ENCODE assay signal across 21 mouse cellular contexts in the genomic region with DNA sequence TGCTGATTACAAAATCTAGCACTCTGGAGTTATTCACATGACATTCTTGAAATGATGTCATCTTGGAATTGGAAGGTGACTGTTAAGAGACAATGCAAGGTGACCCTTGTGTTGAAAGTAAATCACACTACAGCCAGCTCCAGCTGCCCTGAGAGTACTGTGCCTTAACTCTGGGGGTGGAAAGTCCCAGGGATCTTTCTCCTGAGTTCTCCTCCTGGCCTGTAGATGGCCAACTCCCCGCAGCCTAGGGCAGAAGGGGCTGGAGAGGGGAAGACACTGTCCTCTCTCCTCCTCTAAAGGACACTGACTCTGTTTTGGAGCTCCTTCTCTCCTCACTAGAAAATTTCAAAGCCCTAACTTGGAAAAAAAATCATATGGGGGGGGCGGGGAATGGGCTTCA. TPM values are rescaled to one million over a fixed set of nuclear protein-coding genes. Genes with fewer than 3 reads are reported as not detected.
DNase-seq lines count a peak whose midpoint lies in the region; TF ChIP-seq lines count a peak whose summit lies in the region.
"Had no signal": no experiment of that assay in that cellular context is flagged by ENCODE, and none has a peak within 500 bp of the region (broad histone marks: within the 10 kb centered on the region; RNA-seq: fewer than 3 reads in every experiment).

No protein-coding gene starts in this region.

- H3K4me3 ChIP-seq in heart, adult 2 months, result no peak overlapping the region
- no peak overlapping the region for H3K4me3 ChIP-seq in left cerebral cortex, adult 2 months
- H3K4me3 ChIP-seq in ES-Bruce4 (ENCODE audit: low read depth, low read length), result no peak overlapping the region
- H3K4me3 ChIP-seq: embryonic facial prominence, embryonic 13.5 days; erythroblast, embryonic 14.5 days; forebrain, embryonic 12.5 days; intestine, embryonic 15.5 days; liver, embryonic 13.5 days; lung, embryonic 15.5 days; midbrain, embryonic 10.5 days had no signal

- H3K79me2 ChIP-seq in heart, adult 2 months (replicated peaks; ENCODE audit: control insufficient read depth, insufficient read depth, low read length), result no peaks in the 10 kb centered on the region

- no peaks in the 10 kb centered on the region for H3K9me3 ChIP-seq in ES-Bruce4 (replicated peaks; ENCODE audit: control insufficient read depth, insufficient read depth, low read length, poor library complexity, severe bottlenecking)
- H3K9me3 ChIP-seq: embryonic facial prominence, embryonic 13.5 days; forebrain, embryonic 12.5 days; intestine, embryonic 15.5 days; liver, embryonic 13.5 days; lung, embryonic 15.5 days; midbrain, embryonic 10.5 days had no signal

- H3K36me3 ChIP-seq in heart, adult 2 months (ENCODE audit: control insufficient read depth, insufficient read depth, low read length), result no peaks in the 10 kb centered on the region
- H3K36me3 ChIP-seq in ES-Bruce4 (ENCODE audit: control insufficient read depth, insufficient read depth, low read length, poor library complexity, severe bottlenecking), result no peaks in the 10 kb centered on the region
- H3K36me3 ChIP-seq: embryonic facial prominence, embryonic 13.5 days; forebrain, embryonic 12.5 days; G1E; intestine, embryonic 15.5 days; liver, embryonic 13.5 days; lung, embryonic 15.5 days; midbrain, embryonic 10.5 days had no signal

- H3K4me1 ChIP-seq in heart, adult 2 months (ENCODE audit: control insufficient read depth, insufficient read depth, low read length), result no peaks in the 10 kb centered on the region
- H3K4me1 ChIP-seq in ES-Bruce4 (ENCODE audit: control insufficient read depth, insufficient read depth, low read length), result no peaks in the 10 kb centered on the region
- H3K4me1 ChIP-seq: embryonic facial prominence, embryonic 13.5 days; forebrain, embryonic 12.5 days; intestine, embryonic 15.5 days; liver, embryonic 13.5 days; lung, embryonic 15.5 days; midbrain, embryonic 10.5 days had no signal

- DNase-seq in heart, adult 2 months, result no peak
- no peak for DNase-seq in heart, postnatal 14 days
- DNase-seq in left cerebral cortex, adult 2 months (ENCODE audit: extremely low spot score in 1 of 2, low spot score in 2 of 2), result no peak
- DNase-seq in left cerebral cortex, adult 11 months (ENCODE audit: low spot score), result no peak
- DNase-seq in R1 (ENCODE audit: low read depth, low spot score), result peak; percentile 4
- no peak for DNase-seq in neural tube, embryonic 10.5 days (ENCODE audit: extremely low spot score, low spot score)
- DNase-seq in cerebellum, adult 11-12 months, result no peak
- DNase-seq: cerebellum, adult 18-20 months; cerebellum, postnatal 25 days; embryo, embryonic 11 days; liver, embryonic 13.5 days; right cerebral cortex, postnatal 14 days; spleen, adult 18-20 months had no signal

- 47% methylated on average over 2 of the region's 2 CpGs for WGBS in heart, adult 2 months

- peak; percentile 40 for TF ChIP-seq CTCF in heart, adult 2 months (IDR thresholded peaks at IDR 0.05)
- TF ChIP-seq CTCF in left cerebral cortex, adult 2 months (IDR thresholded peaks at IDR 0.05), result peak; percentile 20
- TF ChIP-seq CTCF in ES-Bruce4 (IDR thresholded peaks at IDR 0.05; ENCODE audit: low read depth, low read length), result peak; percentile 23

- no peak for TF ChIP-seq POLR2A in heart, adult 2 months (IDR thresholded peaks at IDR 0.05; ENCODE audit: insufficient read depth, low read depth, low read length)
- no peak for TF ChIP-seq POLR2A in ES-Bruce4 (IDR thresholded peaks at IDR 0.05; ENCODE audit: insufficient read depth, low read length)

- no peak for TF ChIP-seq EP300 in heart, adult 2 months (IDR thresholded peaks at IDR 0.05; ENCODE audit: insufficient read depth, low read depth, low read length)
- TF ChIP-seq EP300 in ES-Bruce4 (IDR thresholded peaks at IDR 0.05; ENCODE audit: insufficient read depth, low read depth, low read length), result no peak

- no peak overlapping the region for H3K9ac ChIP-seq in heart, adult 2 months (ENCODE audit: low read depth, low read length)
- no peak overlapping the region for H3K9ac ChIP-seq in ES-Bruce4 (ENCODE audit: low read depth, poor library complexity, severe bottlenecking)
- H3K9ac ChIP-seq: embryonic facial prominence, embryonic 13.5 days; forebrain, embryonic 12.5 days; intestine, embryonic 15.5 days; liver, embryonic 13.5 days; lung, embryonic 15.5 days had no signal

- H3K27ac ChIP-seq in heart, adult 2 months, result no peak overlapping the region
- no peak overlapping the region for H3K27ac ChIP-seq in left cerebral cortex, adult 2 months
- H3K27ac ChIP-seq in ES-Bruce4 (ENCODE audit: insufficient read depth, low read length), result no peak overlapping the region
- H3K27ac ChIP-seq: embryonic facial prominence, embryonic 13.5 days; forebrain, embryonic 12.5 days; intestine, embryonic 15.5 days; liver, embryonic 13.5 days; lung, embryonic 15.5 days; midbrain, embryonic 10.5 days had no signal

- intact Hi-C loops in heart, adult 2 months (cut with DNase I), result no loop called here
- intact Hi-C loops in heart, postnatal 14 days (cut with DNase I), result loop anchor here (5.0 kb wide), 1 partner anchor 36 kb away; no protein-coding TSS in a partner anchor
- intact Hi-C loops in left cerebral cortex, adult 2 months (cut with DNase I), result no loop called here

- H3K27me3 ChIP-seq in heart, adult 2 months (ENCODE audit: control insufficient read depth, insufficient read depth, low read length), result no peaks in the 10 kb centered on the region
- H3K27me3 ChIP-seq in ES-Bruce4 (ENCODE audit: control insufficient read depth, insufficient read depth, low read length, poor library complexity, severe bottlenecking), result no peaks in the 10 kb centered on the region
- H3K27me3 ChIP-seq: embryonic facial prominence, embryonic 13.5 days; forebrain, embryonic 12.5 days; intestine, embryonic 15.5 days; liver, embryonic 13.5 days; lung, embryonic 15.5 days had no signal

RNA-seq across cellular contexts. Expression of a gene that starts 12.9 kb away (rescaled TPM):
- total RNA-seq in heart, adult 2 months (2021), result 10 to 100 TPM; 13.3 to 14.2 TPM
- 14.2 and 24.6 TPM in 2 replicates for polyA plus RNA-seq in heart, adult 2 months (2012; rRNA removed)
- 10 to 100 TPM in 1 of 2 experiments, 1 to 10 TPM in 1; 9.0 to 10.3 TPM for total RNA-seq in heart, postnatal 14 days (2021)
- total RNA-seq in left cerebral cortex, adult 2 months (2021), result 100 to 1,000 TPM; 175 to 187 TPM
- polyA plus RNA-seq in ES-Bruce4 (2011; ENCODE audit: insufficient read depth, insufficient read length, low read depth, missing spikeins), result 16.2 and 16.6 TPM in 2 replicates
- polyA plus RNA-seq: G1E had no signal

RNA-seq across cellular contexts. Expression of a gene that starts 14.1 kb away (rescaled TPM):
- 10 to 100 TPM; 21.6 to 24.6 TPM for total RNA-seq in heart, adult 2 months (2021)
- polyA plus RNA-seq in heart, adult 2 months (2012; rRNA removed), result 8.5 and 18.2 TPM in 2 replicates
- total RNA-seq in heart, postnatal 14 days (2021), result 10 to 100 TPM; 16.3 to 17.7 TPM
- total RNA-seq in left cerebral cortex, adult 2 months (2021), result 10 to 100 TPM; 12.5 to 14.1 TPM
- 1.8 and 2.0 TPM in 2 replicates for polyA plus RNA-seq in ES-Bruce4 (2011; ENCODE audit: insufficient read depth, insufficient read length, low read depth, missing spikeins)
- polyA plus RNA-seq: G1E had no signal

Comparison
In these comparisons a context has a peak if more than half of its experiments do, and no peak if none do; other contexts are left out.
1. RNA of a gene that starts 12.9 kb away (total RNA-seq): 175 to 187 TPM in left cerebral cortex, adult 2 months; 13.3 to 14.2 TPM in heart, adult 2 months and 9.0 to 10.3 TPM in heart, postnatal 14 days; every median in the first group is over 10 times any median in the second.
2. Peak in every context shown above with its lines, with median percentiles within 50 percentile points of each other: CTCF ChIP-seq.